Mouse (Mus musculus): ENCODE measurements at regions not wholly inside any gene's neighbourhood (a gene's known extent, or its start where the extent isn't known, plus 50 kb on each side); places are given as distances from the start of the nearest gene placed in this dataset.
A peak's percentile ranks its signal among the peaks of the same experiment; 100 is the strongest.

GRCm38 (mm10) chr19:14344467-14344866 is 253.4 kb downstream of the Tle4 start:
- no peak for DNase-seq

GRCm38 (mm10) chr19:14347026-14347425 is 250.8 kb downstream of the Tle4 start:
- DNase-seq: no peak

- DNase-seq: no peak
These were observed 250.4 kb downstream of the Tle4 start for GRCm38 (mm10) chr19:14347429-14347828.

- no peak for DNase-seq
These were observed 248.1 kb downstream of the Tle4 start for GRCm38 (mm10) chr19:14349753-14350152.

- no peak for DNase-seq
These were observed 246.0 kb downstream of the Tle4 start for GRCm38 (mm10) chr19:14351728-14352340.

- no peak for DNase-seq
These were observed 245.3 kb downstream of the Tle4 start for GRCm38 (mm10) chr19:14352551-14352950.

GRCm38 (mm10) chr19:14353151-14353550 is 244.7 kb downstream of the Tle4 start:
- DNase-seq: no peak

- DNase-seq: no peak
These were observed 242.7 kb downstream of the Tle4 start for GRCm38 (mm10) chr19:14355128-14355527.

GRCm38 (mm10) chr19:14355946-14356345 is 241.9 kb downstream of the Tle4 start:
- DNase-seq: no peak

- no peak for DNase-seq
These were observed 237.2 kb downstream of the Tle4 start for GRCm38 (mm10) chr19:14360611-14361010.

GRCm38 (mm10) chr19:14369098-14369604 is 228.7 kb downstream of the Tle4 start:
- DNase-seq: no peak

GRCm38 (mm10) chr19:14371360-14371759 is 226.5 kb downstream of the Tle4 start:
- no peak for DNase-seq

GRCm38 (mm10) chr19:14373996-14374395 is 223.9 kb downstream of the Tle4 start:
- DNase-seq: peak; percentile 10

GRCm38 (mm10) chr19:14380898-14381297 is 217.0 kb downstream of the Tle4 start:
- DNase-seq: no peak

- no peak for DNase-seq
These were observed 210.1 kb downstream of the Tle4 start for GRCm38 (mm10) chr19:14387796-14388195.

GRCm38 (mm10) chr19:14388539-14388938 is 209.3 kb downstream of the Tle4 start:
- DNase-seq: peak; percentile 21

GRCm38 (mm10) chr19:14389881-14390837 is 207.7 kb downstream of the Tle4 start:
- DNase-seq: no peak

GRCm38 (mm10) chr19:14390914-14391313 is 206.9 kb downstream of the Tle4 start:
- no peak for DNase-seq
